Comparison of ENCODE assay signal across 23 mouse cellular contexts in the genomic region with DNA sequence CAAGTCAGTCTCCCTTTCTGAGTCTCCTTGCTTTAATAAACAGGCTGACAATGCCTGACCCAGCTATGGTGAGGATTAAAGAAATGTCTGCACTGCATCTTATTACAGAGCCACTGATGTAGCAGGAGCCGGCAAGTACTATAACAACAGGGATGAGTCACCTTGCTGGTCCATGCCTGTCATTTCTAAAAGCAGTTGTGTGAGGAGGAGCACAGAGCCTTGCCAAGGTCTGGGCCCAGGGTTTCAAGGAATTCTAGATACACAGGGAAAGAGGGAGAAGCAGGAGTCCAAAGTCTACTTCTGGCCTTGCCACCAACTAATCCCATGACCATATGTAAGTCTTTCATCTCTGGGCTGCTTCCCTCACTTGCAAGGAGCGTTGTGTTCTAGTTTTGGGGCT. TPM values are rescaled to one million over a fixed set of nuclear protein-coding genes. Genes with fewer than 3 reads are reported as not detected.
DNase-seq lines count a peak whose midpoint lies in the region; ATAC-seq and TF ChIP-seq lines count a peak whose summit lies in the region.
"Had no signal": no experiment of that assay in that cellular context is flagged by ENCODE, and none has a peak within 500 bp of the region (broad histone marks: within the 10 kb centered on the region; RNA-seq: fewer than 3 reads in every experiment).

No protein-coding gene starts in this region.

- H3K4me3 ChIP-seq in layer of hippocampus, adult 2 months, result peak overlapping the region; percentile 20; the same call in 1 of the 2 replicates
- H3K4me3 ChIP-seq in cortical plate, adult 2 months (ENCODE audit: insufficient read depth, low read length), result no peak overlapping the region
- H3K4me3 ChIP-seq in limb, embryonic 10.5 days, result no peak overlapping the region
- H3K4me3 ChIP-seq: embryonic facial prominence, embryonic 10.5 days; forebrain, embryonic 13.5 days; heart, embryonic 13.5 days; hindbrain, embryonic 13.5 days; intestine, embryonic 15.5 days had no signal

- TF ChIP-seq CTCF in layer of hippocampus, adult 2 months (conservative IDR thresholded peaks at IDR 0.05), result no peak
- no peak for TF ChIP-seq CTCF in Patski (IDR thresholded peaks at IDR 0.05)
- TF ChIP-seq CTCF in cortical plate, adult 2 months (IDR thresholded peaks at IDR 0.05; ENCODE audit: extremely low read depth, insufficient read depth, low read length), result no peak

- in situ Hi-C loops in Patski (cut with MboI; ENCODE audit: low pct_unique_long_range_greater_than_20kb), result loop anchor here (5.0 kb wide), 1 partner anchor 41 kb away; no protein-coding TSS in a partner anchor

- H3K27ac ChIP-seq in layer of hippocampus, adult 2 months, result peak overlapping the region; percentile 77
- H3K27ac ChIP-seq in cortical plate, adult 2 months (ENCODE audit: insufficient read depth, low read length), result peak overlapping the region; percentile 77
- no peak overlapping the region for H3K27ac ChIP-seq in limb, embryonic 10.5 days
- H3K27ac ChIP-seq: embryonic facial prominence, embryonic 10.5 days; forebrain, embryonic 13.5 days; heart, embryonic 13.5 days; hindbrain, embryonic 13.5 days; intestine, embryonic 15.5 days had no signal

- WGBS in limb, embryonic 10.5 days, result 86% methylated on average over 2 of the region's 2 CpGs

- CTCF ChIA-PET in Patski (lab: Charles Lee), result interaction anchor here (1.2 to 1.6 kb wide), 3 partner anchors 14 to 39 kb away, joined by 3 to 4 read pairs (median 4); no protein-coding TSS in a partner anchor

- ATAC-seq in frontal cortex, adult (ENCODE audit: low TSS enrichment), result peak; percentile 77
- ATAC-seq in Patski, result peak; percentile 52
- ATAC-seq: forebrain, embryonic 13.5 days; forebrain, postnatal 0 days; intestine, embryonic 15.5 days had no signal

- POLR2A ChIA-PET in Patski (lab: Charles Lee), result no interaction called here

- H3K9me3 ChIP-seq in limb, embryonic 10.5 days (replicated peaks), result no peaks in the 10 kb centered on the region
- H3K9me3 ChIP-seq: embryonic facial prominence, embryonic 10.5 days; forebrain, embryonic 13.5 days; heart, embryonic 13.5 days; hindbrain, embryonic 13.5 days; intestine, embryonic 15.5 days had no signal

- H3K27me3 ChIP-seq in Patski, result no peaks in the 10 kb centered on the region
- H3K27me3 ChIP-seq in limb, embryonic 10.5 days (ENCODE audit: low read depth, poor library complexity, severe bottlenecking), result peaks cover 15% of the 10 kb centered on the region; the same call in 1 of the 2 replicates
- H3K27me3 ChIP-seq: forebrain, embryonic 13.5 days; heart, embryonic 13.5 days; hindbrain, embryonic 13.5 days; intestine, embryonic 15.5 days had no signal

- no peaks in the 10 kb centered on the region for H3K36me3 ChIP-seq in limb, embryonic 10.5 days
- H3K36me3 ChIP-seq: embryonic facial prominence, embryonic 10.5 days; hindbrain, embryonic 13.5 days; intestine, embryonic 15.5 days had no signal

- 0 out of 2 replicates have a peak, but pooled peaks have one; percentile 6 for TF ChIP-seq POLR2A in cortical plate, adult 2 months (IDR thresholded peaks at IDR 0.05; ENCODE audit: extremely low read depth, insufficient read depth, low read length)

- H3K4me1 ChIP-seq in cortical plate, adult 2 months (ENCODE audit: control insufficient read depth, insufficient read depth, low read length), result peaks cover 7% of the 10 kb centered on the region
- peaks cover 31% of the 10 kb centered on the region for H3K4me1 ChIP-seq in limb, embryonic 10.5 days

- DNase-seq in frontal cortex, postnatal 14 days (ENCODE audit: low spot score in 2 of 2), result no peak
- no peak for DNase-seq in layer of hippocampus, adult 2 months (ENCODE audit: low spot score in 2 of 2)
- DNase-seq in layer of hippocampus, postnatal 10 days (ENCODE audit: low spot score in 2 of 2), result no peak
- no peak for DNase-seq in Patski (ENCODE audit: low read depth, low spot score)
- DNase-seq in limb, embryonic 10.5 days (ENCODE audit: low spot score), result no peak
- DNase-seq: adrenal gland, postnatal 14 days; cerebellum, adult 18-20 months; cerebellum, adult 9-11 months; cerebellum, postnatal 36 days; forebrain, postnatal 0 days; gastrocnemius, postnatal 25 days; heart, postnatal 4 days; kidney, adult 18-20 months had no signal

RNA-seq across cellular contexts. Expression of a gene that starts 5.0 kb away (rescaled TPM):
- 100 to 1,000 TPM; 585 to 600 TPM for total RNA-seq in layer of hippocampus, adult 2 months (2021)
- total RNA-seq in layer of hippocampus, postnatal 10 days (2021), result 100 to 1,000 TPM; 472 TPM
- 0.69 TPM for polyA plus RNA-seq in Patski (2021)
- 534 and 567 TPM in 2 replicates for polyA plus RNA-seq in cortical plate, adult 2 months (2012; rRNA removed)
- polyA plus RNA-seq in limb, embryonic 10.5 days (2016; fragmentation: Nextera tagmentation; extraction: Ambion mirVana), result 0.62 and 3.2 TPM in 2 replicates
- total RNA-seq: granulocyte monocyte progenitor cell, adult 5-6 weeks had no signal

RNA-seq across cellular contexts. Expression of a gene that starts 31.4 kb away (rescaled TPM):
- 100 to 1,000 TPM; 255 to 257 TPM for total RNA-seq in layer of hippocampus, adult 2 months (2021)
- 100 to 1,000 TPM; 178 to 204 TPM for total RNA-seq in layer of hippocampus, postnatal 10 days (2021)
- polyA plus RNA-seq in Patski (2021), result 148 TPM
- 318 and 326 TPM in 2 replicates for polyA plus RNA-seq in cortical plate, adult 2 months (2012; rRNA removed)
- polyA plus RNA-seq in limb, embryonic 10.5 days (2016; fragmentation: Nextera tagmentation; extraction: Ambion mirVana), result 30.0 and 40.8 TPM in 2 replicates

RNA-seq across cellular contexts. Expression of a gene that starts 34.7 kb away (rescaled TPM):
- total RNA-seq in layer of hippocampus, adult 2 months (2021), result not detected
- total RNA-seq in layer of hippocampus, postnatal 10 days (2021), result not detected
- 0.06 TPM for polyA plus RNA-seq in Patski (2021)
- polyA plus RNA-seq in cortical plate, adult 2 months (2012; rRNA removed), result not detected in 2 replicates
- not detected in 2 replicates for polyA plus RNA-seq in limb, embryonic 10.5 days (2016; fragmentation: Nextera tagmentation; extraction: Ambion mirVana)
- total RNA-seq: forebrain, postnatal 0 days; granulocyte monocyte progenitor cell, adult 5-6 weeks had no signal
- polyA plus RNA-seq: embryonic facial prominence, embryonic 10.5 days; embryonic facial prominence, embryonic 14.5 days; forebrain, postnatal 0 days; hindbrain, embryonic 13.5 days; intestine, embryonic 15.5 days had no signal

RNA-seq across cellular contexts. Expression of a gene that starts 36.2 kb away (rescaled TPM):
- total RNA-seq in layer of hippocampus, adult 2 months (2021), result 10 to 100 TPM; 67.2 to 69.2 TPM
- total RNA-seq in layer of hippocampus, postnatal 10 days (2021), result 10 to 100 TPM; 38.4 to 46.7 TPM
- polyA plus RNA-seq in Patski (2021), result 0.08 TPM
- 169 and 180 TPM in 2 replicates for polyA plus RNA-seq in cortical plate, adult 2 months (2012; rRNA removed)
- polyA plus RNA-seq in limb, embryonic 10.5 days (2016; fragmentation: Nextera tagmentation; extraction: Ambion mirVana), result 0.10 TPM in 1 of 2 replicates, not detected in the other
- total RNA-seq: gastrocnemius, postnatal 25 days; granulocyte monocyte progenitor cell, adult 5-6 weeks; heart, postnatal 4 days had no signal
- polyA plus RNA-seq: heart, embryonic 13.5 days; heart, postnatal 0 days; intestine, embryonic 15.5 days had no signal

RNA-seq across cellular contexts. Expression of a gene that starts 48.1 kb away (rescaled TPM):
- total RNA-seq in layer of hippocampus, adult 2 months (2021), result 10 to 100 TPM; 83.2 to 91.6 TPM
- total RNA-seq in layer of hippocampus, postnatal 10 days (2021), result 10 to 100 TPM; 70.7 to 73.5 TPM
- 0.04 TPM for polyA plus RNA-seq in Patski (2021)
- polyA plus RNA-seq in cortical plate, adult 2 months (2012; rRNA removed), result 96.8 and 102 TPM in 2 replicates
- 0.05 TPM in 2 replicates for polyA plus RNA-seq in limb, embryonic 10.5 days (2016; fragmentation: Nextera tagmentation; extraction: Ambion mirVana)
- polyA plus RNA-seq: heart, embryonic 13.5 days; heart, postnatal 0 days had no signal

Comparison
In these comparisons a context has a peak if more than half of its experiments do, and no peak if none do; other contexts are left out.
1. RNA of a gene that starts 5.0 kb away (polyA plus RNA-seq): 534 to 567 TPM in cortical plate, adult 2 months; 0.62 to 3.2 TPM in limb, embryonic 10.5 days and 0.69 TPM in Patski (single experiment); every median in the first group is over 100 times any median in the second.